Mouse (Mus musculus) inflammation-experienced regulatory T-cells, adult 6 months (primary cell): ENCODE measurements around the gene Tmem94. TPM values are rescaled to one million over a fixed set of nuclear protein-coding genes. Genes with fewer than 3 reads are reported as not detected.

Experiments used
- ATAC-seq: one replicate; pipeline ENCODE4 v1.8.0; 2017
- polyA plus RNA-seq, 3 experiments: library from polyadenylated mRNA; unstranded; fragments of 100-300 nt; shearing (Covaris generic); gene quantifications; one replicate each; pipeline ENCODE4 v1.2.1; 2017

The Tmem94 gene
- polyA plus RNA-seq, 3 experiments from 2014 or later = 10.6 to 12.7 (median 11.5) TPM

DNA sequence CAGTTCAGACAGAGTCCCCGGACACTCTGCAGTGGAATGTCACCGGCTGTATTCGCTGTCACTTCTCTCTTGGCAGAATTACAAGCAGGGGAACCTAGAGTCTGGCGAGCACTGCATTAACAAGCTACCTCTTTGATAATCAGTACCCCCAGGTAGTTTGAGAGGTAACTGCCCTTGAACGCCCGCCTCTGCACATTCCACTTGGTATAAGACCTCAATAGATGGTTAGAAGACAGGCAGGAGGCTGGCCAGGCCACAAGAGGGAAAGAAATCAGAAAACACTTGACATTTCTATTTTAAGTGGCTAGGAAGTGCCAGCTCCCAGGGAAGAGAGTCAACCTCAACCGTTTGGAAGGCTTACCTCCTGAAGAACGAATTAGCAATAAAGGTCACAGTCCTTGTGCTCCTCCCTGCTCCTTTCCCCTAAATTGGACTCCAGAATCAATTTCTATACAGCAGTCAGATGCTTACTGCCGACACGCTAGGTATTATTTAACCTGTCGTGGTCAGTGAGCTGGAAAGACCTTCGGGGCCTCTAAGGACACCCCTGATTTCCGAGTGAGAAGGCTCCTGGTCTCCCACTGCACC is 1.2 kb downstream of the Tmem94 start:
- ATAC-seq = no peak

DNA sequence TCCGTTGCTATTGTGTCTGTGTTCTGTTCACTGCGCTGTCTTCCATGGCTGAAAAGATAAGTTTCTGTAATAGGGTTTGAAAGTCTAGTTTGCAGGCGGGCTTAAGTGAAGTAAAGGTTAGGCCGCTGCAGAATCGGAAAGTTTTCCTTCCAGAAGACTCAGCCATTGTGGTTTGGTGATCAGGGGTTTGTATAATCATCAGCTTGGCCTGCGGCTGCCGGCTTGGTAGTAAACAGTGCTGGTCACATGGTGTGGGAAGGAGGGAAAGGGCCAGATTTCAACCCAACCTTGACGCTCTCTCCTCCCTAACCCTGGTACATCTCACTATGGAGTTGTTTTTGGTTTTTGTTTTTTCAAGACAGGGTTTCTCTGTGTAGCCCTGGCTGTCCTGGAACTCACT is 1.7 kb downstream of the Tmem94 start:
- no peak for ATAC-seq

DNA sequence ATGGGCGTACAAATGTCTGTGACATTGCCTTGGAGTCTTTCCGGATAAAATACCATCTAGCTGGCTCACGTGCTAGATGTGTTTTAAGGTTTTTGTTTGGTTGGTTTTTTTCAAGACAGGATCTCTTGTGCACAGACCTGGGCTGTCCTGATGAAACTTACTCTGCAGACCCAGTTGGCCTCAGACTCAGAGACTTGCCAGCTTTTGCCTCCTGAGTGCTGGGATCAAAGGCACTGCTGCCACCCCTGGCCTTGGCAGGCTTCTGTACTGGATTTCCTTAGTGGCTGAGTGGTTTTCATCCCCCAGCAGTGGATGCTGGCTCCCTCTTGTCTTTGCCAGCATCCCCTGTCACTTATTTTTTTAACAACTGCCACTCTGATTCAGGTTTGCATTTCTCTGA is 3.7 kb downstream of the Tmem94 start:
- ATAC-seq = no peak

DNA sequence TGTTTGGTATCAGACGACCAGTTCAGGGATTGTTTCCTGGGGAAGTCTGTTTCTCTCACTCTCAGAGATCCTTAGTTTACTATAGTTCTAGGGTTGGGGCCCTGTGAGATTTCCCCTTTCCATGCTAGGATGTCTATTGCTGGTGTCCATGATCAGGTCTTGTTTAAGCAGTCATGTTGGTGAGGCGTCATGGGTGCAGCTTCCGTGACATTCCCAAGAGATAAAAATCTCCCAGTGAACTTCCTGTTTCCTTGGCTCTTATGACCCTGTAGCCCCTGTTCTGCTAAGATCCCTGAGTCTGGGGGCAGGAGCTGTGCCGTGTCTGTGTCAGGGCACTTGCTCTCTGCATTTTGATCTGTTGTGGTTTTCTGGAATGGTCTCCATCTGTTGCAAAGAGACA is 9.4 kb downstream of the Tmem94 start:
- no peak for ATAC-seq

- no peak for ATAC-seq
These were observed 10.8 kb downstream of the Tmem94 start for GRCm38 (mm10) chr11:115775821-115776665.

DNA sequence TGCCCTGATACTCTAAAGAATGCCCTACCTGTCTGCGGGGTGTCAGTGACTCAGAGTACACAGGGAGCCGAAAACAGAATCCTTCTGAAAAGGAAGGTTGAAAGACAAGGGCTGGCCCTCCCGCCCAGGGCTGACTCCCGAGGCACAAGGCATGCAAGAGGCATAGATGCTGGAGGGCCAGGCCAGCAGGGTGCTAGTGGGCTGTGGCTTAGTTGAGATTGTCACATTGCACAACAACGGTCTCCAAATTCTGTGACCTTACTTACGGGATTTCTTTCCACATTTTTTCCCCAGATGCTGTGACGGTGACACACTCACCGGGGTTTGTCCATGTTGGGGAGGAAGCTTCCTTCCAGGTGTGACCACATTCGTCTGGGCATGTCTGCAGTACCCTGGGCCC is 11.7 kb downstream of the Tmem94 start:
- ATAC-seq = no peak

DNA sequence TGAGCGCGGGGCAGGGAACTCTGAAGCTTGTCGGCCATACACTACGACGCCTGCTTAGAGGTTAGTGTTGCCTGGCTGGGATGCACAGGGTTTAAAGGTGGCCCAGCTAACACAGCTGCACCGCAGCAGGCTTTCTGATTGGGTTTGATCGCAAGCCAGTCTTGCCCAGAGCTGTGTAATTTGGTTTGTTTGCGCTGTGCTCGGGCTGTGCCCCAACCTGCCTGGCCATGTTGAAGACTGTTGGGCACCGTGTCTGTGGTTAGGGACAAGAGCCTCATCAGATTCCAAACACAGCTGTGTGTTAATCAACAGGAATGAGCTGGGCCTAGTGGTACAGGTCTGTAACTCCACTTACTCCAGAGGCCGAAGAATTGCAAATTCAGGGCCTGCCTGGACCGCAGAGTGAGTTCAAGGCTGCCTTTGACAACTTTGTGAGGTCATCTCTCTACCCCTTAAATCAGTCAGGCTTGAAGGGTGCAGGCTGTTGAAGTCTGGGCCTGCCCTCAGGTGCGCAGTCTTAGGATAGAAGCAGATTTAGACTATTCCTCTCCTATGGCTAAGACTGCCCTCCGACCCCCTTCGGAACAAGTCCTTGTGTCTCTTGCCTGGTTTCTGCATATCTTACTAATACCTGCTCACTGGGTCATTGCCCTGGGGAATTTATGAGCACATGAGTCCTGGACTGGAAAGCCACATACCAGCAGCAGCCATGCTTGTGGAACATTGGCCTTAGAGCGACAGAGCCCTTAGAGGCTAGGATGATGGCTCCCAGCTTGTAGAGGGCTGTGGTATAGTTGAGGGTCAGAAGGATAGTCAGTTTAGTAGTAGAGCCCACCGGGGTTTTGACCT is 12.5 kb downstream of the Tmem94 start:
- ATAC-seq = no peak

- no peak for ATAC-seq
These were observed 13.9 kb downstream of the Tmem94 start for GRCm38 (mm10) chr11:115779038-115779571.

GRCm38 (mm10) chr11:115780141-115781070 is 15.2 kb downstream of the Tmem94 start:
- ATAC-seq = no peak

DNA sequence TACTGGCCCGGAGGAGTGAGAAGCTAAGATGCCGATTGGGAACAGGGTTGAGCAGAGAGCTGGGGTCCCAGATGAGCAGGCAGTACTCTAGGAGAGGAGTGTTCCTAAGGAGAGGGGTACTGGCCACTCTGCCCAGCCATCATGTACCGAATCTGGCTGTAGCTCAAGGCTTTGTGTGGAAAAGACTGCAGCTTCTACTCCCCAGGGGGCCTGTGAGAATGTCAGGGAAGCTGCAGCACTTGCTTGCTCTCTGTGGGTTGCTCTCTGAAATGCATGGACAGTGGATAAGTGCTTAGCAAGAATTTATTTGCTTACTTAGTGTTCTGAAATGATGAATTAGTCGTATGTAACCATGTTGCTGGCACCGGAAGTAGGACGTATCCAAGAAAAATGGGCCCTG is 21.2 kb downstream of the Tmem94 start:
- ATAC-seq = no peak

GRCm38 (mm10) chr11:115789787-115790186 is 24.6 kb downstream of the Tmem94 start:
- ATAC-seq = no peak

DNA sequence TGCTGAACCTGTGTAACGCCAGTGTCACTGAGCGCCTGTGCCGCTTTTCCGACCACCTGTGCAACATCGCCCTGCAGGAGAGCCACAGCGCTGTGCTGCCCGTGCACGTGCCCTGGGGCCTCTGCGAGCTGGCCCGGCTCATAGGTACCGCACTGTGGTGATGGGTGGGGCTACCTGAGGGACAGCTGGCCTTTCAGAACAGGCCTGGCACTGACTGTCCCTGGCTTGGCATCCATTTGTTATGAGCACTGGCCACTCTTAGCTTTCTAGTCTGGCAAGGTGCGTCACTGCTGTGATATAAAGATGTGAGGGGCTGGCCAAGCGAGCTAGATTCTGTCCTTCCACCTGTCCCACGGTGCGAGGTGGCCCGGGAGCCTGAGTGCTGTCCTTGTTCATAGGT is 26.7 kb downstream of the Tmem94 start:
- ATAC-seq = no peak

GRCm38 (mm10) chr11:115792353-115792752 is 27.1 kb downstream of the Tmem94 start:
- ATAC-seq = no peak

- ATAC-seq = no peak
These were observed 31.7 kb downstream of the Tmem94 start for GRCm38 (mm10) chr11:115796898-115797297.

DNA sequence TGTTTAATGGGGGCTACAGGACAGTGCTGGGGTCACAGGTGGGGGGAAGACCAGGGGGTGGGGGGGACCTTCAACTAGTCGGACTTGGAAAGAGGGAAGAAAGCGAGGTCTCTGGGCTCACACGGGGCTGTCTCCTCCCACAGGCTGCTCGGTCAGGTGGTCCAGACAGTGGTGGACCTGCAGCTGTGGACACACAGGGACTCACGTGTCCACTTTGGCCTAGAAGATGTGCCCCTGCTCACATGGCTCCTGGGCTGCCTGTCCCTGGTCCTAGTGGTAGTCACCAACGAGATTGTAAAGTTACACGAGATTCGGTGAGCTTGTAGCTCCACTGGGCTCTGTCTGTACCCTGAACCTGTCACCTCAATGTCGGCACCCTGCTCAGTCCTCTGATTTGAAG is 32.4 kb downstream of the Tmem94 start:
- no peak for ATAC-seq

GRCm38 (mm10) chr11:115800981-115801380 is 35.7 kb downstream of the Tmem94 start:
- no peak for ATAC-seq

GRCm38 (mm10) chr11:115803072-115803709 is 38.0 kb downstream of the Tmem94 start:
- ATAC-seq = no peak

DNA sequence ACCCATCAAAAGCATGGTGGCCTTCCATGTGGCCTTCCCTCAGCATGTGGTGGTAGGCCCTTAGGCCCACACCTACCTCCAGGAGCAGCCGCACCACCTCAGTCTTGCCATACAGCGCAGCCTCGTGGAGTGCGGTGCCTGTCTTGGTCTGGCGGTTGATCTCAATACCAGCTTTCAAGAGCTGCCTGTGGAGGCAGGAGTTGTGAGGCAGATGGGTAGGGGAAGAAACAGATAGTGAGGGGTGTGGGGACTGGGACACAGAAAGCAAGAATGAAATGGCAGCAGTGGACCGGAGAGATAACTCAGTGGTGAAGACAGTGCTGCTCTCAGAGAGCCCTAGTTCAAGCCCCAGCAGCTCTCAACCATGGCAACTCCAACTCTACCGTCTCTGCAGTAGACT is 39.8 kb downstream of the Tmem94 start:
- no peak for ATAC-seq

GRCm38 (mm10) chr11:115806154-115806553 is 40.9 kb downstream of the Tmem94 start:
- no peak for ATAC-seq

- no peak for ATAC-seq
These were observed 42.1 kb downstream of the Tmem94 start for GRCm38 (mm10) chr11:115807306-115807705.

DNA sequence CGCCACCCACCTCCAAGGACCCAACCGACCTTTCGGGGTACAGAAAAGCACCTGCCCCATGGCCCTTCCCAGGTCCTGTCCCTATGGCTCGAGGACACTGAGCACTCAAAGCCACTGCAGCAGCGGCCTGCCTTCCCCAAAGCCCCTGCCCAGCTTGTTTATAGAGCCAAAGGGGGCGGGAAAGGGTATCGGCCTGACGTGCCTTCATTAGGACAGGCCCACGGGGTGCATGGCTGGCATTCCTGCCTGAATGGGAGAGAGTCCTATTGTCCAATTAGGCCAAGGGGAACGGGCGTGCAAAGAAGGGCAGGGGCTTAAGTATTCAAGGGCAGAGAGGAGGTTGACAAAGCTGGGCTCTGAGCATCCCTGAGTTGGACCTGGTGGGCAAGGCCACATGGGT is 42.7 kb downstream of the Tmem94 start:
- no peak for ATAC-seq
